In the genomic region with DNA sequence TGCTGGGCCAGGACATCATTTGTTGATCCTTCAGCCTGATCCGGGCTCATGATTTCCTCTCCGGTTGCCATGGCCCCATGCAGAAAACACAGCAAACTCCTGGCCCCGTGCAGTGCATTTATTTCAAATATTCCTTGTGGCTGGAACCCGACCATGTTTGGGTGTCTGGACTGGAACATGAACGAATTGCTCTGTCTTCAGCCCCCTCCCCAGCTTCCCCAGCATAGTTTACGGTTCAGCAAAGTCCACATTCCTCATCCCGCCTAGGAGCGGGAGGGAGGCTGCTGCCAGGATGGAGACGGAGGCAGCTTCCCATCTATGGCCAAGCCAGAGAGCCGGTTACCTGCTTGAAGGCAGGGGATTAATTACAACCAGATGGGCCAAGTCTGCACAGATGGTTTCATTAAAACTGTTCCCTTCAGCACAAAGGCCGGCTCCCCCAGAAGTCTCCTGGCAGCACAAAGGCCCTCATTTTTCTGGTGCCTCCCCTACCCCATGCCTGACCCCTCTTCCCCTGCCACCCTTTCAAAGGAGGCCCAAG, we compare ENCODE assay signal across 9 mouse cellular contexts.
A peak's percentile ranks its signal among the peaks of the same experiment; 100 is the strongest.
DNase-seq lines count a peak whose midpoint lies in the region; ATAC-seq and TF ChIP-seq lines count a peak whose summit lies in the region.
"Had no signal": no experiment of that assay in that cellular context is flagged by ENCODE, and none has a peak within 500 bp of the region (broad histone marks: within the 10 kb centered on the region; RNA-seq: fewer than 3 reads in every experiment).

No protein-coding gene starts in this region.

- no peaks in the 10 kb centered on the region for H3K36me3 ChIP-seq in forebrain, embryonic 15.5 days
- peaks cover 11% of the 10 kb centered on the region; the same call in 1 of the 2 replicates for H3K36me3 ChIP-seq in kidney, embryonic 15.5 days
- H3K36me3 ChIP-seq in midbrain, postnatal 0 days (ENCODE audit: insufficient read depth, low read length), result no peaks in the 10 kb centered on the region
- H3K36me3 ChIP-seq in thymus, adult 2 months (ENCODE audit: control insufficient read depth, insufficient read depth, low read length), result no peaks in the 10 kb centered on the region

- H3K9me3 ChIP-seq in forebrain, embryonic 15.5 days, result no peaks in the 10 kb centered on the region
- H3K9me3 ChIP-seq in kidney, embryonic 15.5 days (replicated peaks), result no peaks in the 10 kb centered on the region
- H3K9me3 ChIP-seq in midbrain, postnatal 0 days (ENCODE audit: low read length), result no peaks in the 10 kb centered on the region

- H3K9ac ChIP-seq in forebrain, embryonic 15.5 days (replicated peaks), result no peak overlapping the region
- no peak overlapping the region for H3K9ac ChIP-seq in kidney, embryonic 15.5 days
- no peak overlapping the region for H3K9ac ChIP-seq in midbrain, postnatal 0 days (replicated peaks; ENCODE audit: low read length, poor library complexity, severe bottlenecking)

- H3K27me3 ChIP-seq in forebrain, embryonic 15.5 days, result no peaks in the 10 kb centered on the region
- no peaks in the 10 kb centered on the region for H3K27me3 ChIP-seq in kidney, embryonic 15.5 days
- no peaks in the 10 kb centered on the region for H3K27me3 ChIP-seq in midbrain, postnatal 0 days (ENCODE audit: insufficient read depth, low read length)
- no peaks in the 10 kb centered on the region for H3K27me3 ChIP-seq in thymus, adult 2 months (ENCODE audit: control insufficient read depth, insufficient read depth, low read length)

- no peak for TF ChIP-seq CTCF in midbrain, postnatal 0 days (IDR thresholded peaks at IDR 0.05)
- no peak for TF ChIP-seq CTCF in thymus, adult 2 months (IDR thresholded peaks at IDR 0.05; ENCODE audit: borderline replicate concordance, control insufficient read depth, extremely low read depth, insufficient read depth, low read length, poor library complexity)

- ATAC-seq in forebrain, embryonic 15.5 days (replicated peaks), result peak; percentile 66; the same call in 1 of the 2 replicates
- ATAC-seq in kidney, embryonic 15.5 days (replicated peaks; ENCODE audit: low FRiP score), result peak; percentile 49
- ATAC-seq in midbrain, postnatal 0 days (ENCODE audit: low FRiP score), result no peak

- H3K27ac ChIP-seq in forebrain, embryonic 15.5 days (replicated peaks), result peak overlapping the region; percentile 71
- H3K27ac ChIP-seq in kidney, embryonic 15.5 days, result peak overlapping the region; percentile 86
- no peak overlapping the region for H3K27ac ChIP-seq in midbrain, postnatal 0 days (ENCODE audit: low read depth, low read length)
- no peak overlapping the region for H3K27ac ChIP-seq in thymus, adult 2 months (ENCODE audit: control insufficient read depth, insufficient read depth, low read length)
- H3K27ac ChIP-seq: heart, adult 2 months had no signal

- DNase-seq in retina, postnatal 1 day, result peak; percentile 56
- DNase-seq in retina, embryonic 14.5 days (ENCODE audit: low spot score), result no peak
- DNase-seq in midbrain, postnatal 0 days (ENCODE audit: low spot score), result peak; percentile 73
- no peak for DNase-seq in layer of hippocampus, adult 9-10 months (ENCODE audit: low spot score)
- no peak for DNase-seq in thymus, adult 2 months
- no peak for DNase-seq in right cerebral cortex, postnatal 25 days

- H3K4me2 ChIP-seq in forebrain, embryonic 15.5 days (replicated peaks), result no peak overlapping the region
- no peak overlapping the region for H3K4me2 ChIP-seq in kidney, embryonic 15.5 days
- H3K4me2 ChIP-seq in midbrain, postnatal 0 days (ENCODE audit: low read depth, low read length, poor library complexity, severe bottlenecking), result no peak overlapping the region

- TF ChIP-seq POLR2A in thymus, adult 2 months (IDR thresholded peaks at IDR 0.05; ENCODE audit: control insufficient read depth, extremely low read depth, insufficient read depth, low read length, poor library complexity), result no peak

- no peak overlapping the region for H3K4me3 ChIP-seq in forebrain, embryonic 15.5 days
- H3K4me3 ChIP-seq in kidney, embryonic 15.5 days (replicated peaks), result no peak overlapping the region
- H3K4me3 ChIP-seq in midbrain, postnatal 0 days (ENCODE audit: low read depth, low read length), result no peak overlapping the region
- H3K4me3 ChIP-seq in thymus, adult 2 months (ENCODE audit: control insufficient read depth, insufficient read depth, low read length), result no peak overlapping the region
- H3K4me3 ChIP-seq: heart, adult 2 months had no signal

- 26% methylated on average over 11 of the region's 11 CpGs for WGBS in forebrain, embryonic 15.5 days
- 10% methylated on average over 11 of the region's 11 CpGs for WGBS in kidney, embryonic 15.5 days
- WGBS in midbrain, postnatal 0 days, result 36% methylated on average over 11 of the region's 11 CpGs
- WGBS in thymus, adult 2 months, result 89% methylated on average over 11 of the region's 11 CpGs

- H3K4me1 ChIP-seq in forebrain, embryonic 15.5 days, result peaks cover 17% of the 10 kb centered on the region
- peaks cover 64% of the 10 kb centered on the region for H3K4me1 ChIP-seq in kidney, embryonic 15.5 days
- 0 out of 2 replicates have a peak, but pooled peaks cover 4% of the 10 kb centered on the region for H3K4me1 ChIP-seq in midbrain, postnatal 0 days (ENCODE audit: insufficient read depth, low read length)
- H3K4me1 ChIP-seq in thymus, adult 2 months (replicated peaks; ENCODE audit: control insufficient read depth, insufficient read depth, low read length), result peaks cover 23% of the 10 kb centered on the region

Comparison
In these comparisons a context has a peak if more than half of its experiments do, and no peak if none do; other contexts are left out.
1. DNase-seq: peak in retina, postnatal 1 day (single experiment) and midbrain, postnatal 0 days (single experiment); none in retina, embryonic 14.5 days (single experiment), layer of hippocampus, adult 9-10 months (single experiment), thymus, adult 2 months (single experiment) and right cerebral cortex, postnatal 25 days (single experiment).
2. H3K27ac ChIP-seq: peak in forebrain, embryonic 15.5 days (single experiment) and kidney, embryonic 15.5 days (single experiment); none in midbrain, postnatal 0 days (single experiment) and thymus, adult 2 months (single experiment).